Mouse (Mus musculus): ENCODE measurements at regions not wholly inside any gene's neighbourhood (a gene's known extent, or its start where the extent isn't known, plus 50 kb on each side); places are given as distances from the start of the nearest gene placed in this dataset.
A peak's percentile ranks its signal among the peaks of the same experiment; 100 is the strongest.

- no peak overlapping the region for H3K9ac ChIP-seq (ENCODE audit: low read length)
Observed at GRCm38 (mm10) chr3:137191009-137191408, 149.9 kb upstream of the Emcn start.

GRCm38 (mm10) chr3:137193873-137194272 is 147.0 kb upstream of the Emcn start:
- H3K4me2 ChIP-seq (ENCODE audit: low read depth, low read length) = no peak overlapping the region
- 62% methylated on average over 1 of the region's 1 CpGs for WGBS
- no peak for ATAC-seq (ENCODE audit: low read depth)

More at GRCm38 (mm10) chr3:137191009-137191408, 149.9 kb upstream of the Emcn start:
- Histone ChIP-seq H3K4me1 (replicated peaks; ENCODE audit: control insufficient read depth, insufficient read depth, low read length) (no peaks in the 10 kb centered on the region), H3K4me2 (ENCODE audit: low read depth, low read length) (no peak overlapping the region), H3K36me3 (ENCODE audit: control insufficient read depth, insufficient read depth, low read length) (no peaks in the 10 kb centered on the region), H3K27me3 (ENCODE audit: control insufficient read depth, insufficient read depth, low read depth, low read length) (no peaks in the 10 kb centered on the region), H3K4me3 (ENCODE audit: low read length) (no peak overlapping the region), H3K9me3 (ENCODE audit: control insufficient read depth, low read length) (no peaks in the 10 kb centered on the region), H3K27ac (ENCODE audit: low read length) (no peak overlapping the region)
- WGBS = 77% methylated on average over 4 of the region's 4 CpGs
- no peak for ATAC-seq (ENCODE audit: low read depth)

GRCm38 (mm10) chr3:137211667-137212066 is 129.2 kb upstream of the Emcn start:
- Histone ChIP-seq H3K27me3 (ENCODE audit: control insufficient read depth, insufficient read depth, low read depth, low read length) (no peaks in the 10 kb centered on the region), H3K9ac (ENCODE audit: low read length) (no peak overlapping the region), H3K4me2 (ENCODE audit: low read depth, low read length) (no peak overlapping the region), H3K36me3 (ENCODE audit: control insufficient read depth, insufficient read depth, low read length) (no peaks in the 10 kb centered on the region), H3K4me3 (ENCODE audit: low read length) (no peak overlapping the region), H3K9me3 (ENCODE audit: control insufficient read depth, low read length) (no peaks in the 10 kb centered on the region), H3K27ac (ENCODE audit: low read length) (no peak overlapping the region), H3K4me1 (replicated peaks; ENCODE audit: control insufficient read depth, insufficient read depth, low read length) (no peaks in the 10 kb centered on the region)
- 82% methylated on average over 3 of the region's 3 CpGs for WGBS
- ATAC-seq (ENCODE audit: low read depth) = no peak

More at GRCm38 (mm10) chr3:137193873-137194272, 147.0 kb upstream of the Emcn start:
- Histone ChIP-seq H3K4me3 (ENCODE audit: low read length) (no peak overlapping the region), H3K27me3 (ENCODE audit: control insufficient read depth, insufficient read depth, low read depth, low read length) (no peaks in the 10 kb centered on the region), H3K36me3 (ENCODE audit: control insufficient read depth, insufficient read depth, low read length) (no peaks in the 10 kb centered on the region), H3K27ac (ENCODE audit: low read length) (no peak overlapping the region), H3K9me3 (ENCODE audit: control insufficient read depth, low read length) (no peaks in the 10 kb centered on the region), H3K9ac (ENCODE audit: low read length) (no peak overlapping the region), H3K4me1 (replicated peaks; ENCODE audit: control insufficient read depth, insufficient read depth, low read length) (no peaks in the 10 kb centered on the region)

GRCm38 (mm10) chr3:137216036-137216435 is 124.8 kb upstream of the Emcn start:
- Histone ChIP-seq H3K9ac (ENCODE audit: low read length) (no peak overlapping the region), H3K36me3 (ENCODE audit: control insufficient read depth, insufficient read depth, low read length) (no peaks in the 10 kb centered on the region), H3K4me3 (ENCODE audit: low read length) (no peak overlapping the region), H3K4me2 (ENCODE audit: low read depth, low read length) (no peak overlapping the region), H3K9me3 (ENCODE audit: control insufficient read depth, low read length) (no peaks in the 10 kb centered on the region), H3K4me1 (replicated peaks; ENCODE audit: control insufficient read depth, insufficient read depth, low read length) (no peaks in the 10 kb centered on the region), H3K27ac (ENCODE audit: low read length) (no peak overlapping the region), H3K27me3 (ENCODE audit: control insufficient read depth, insufficient read depth, low read depth, low read length) (no peaks in the 10 kb centered on the region)
- whole genome bisulfite sequencing = 64% methylated on average over 1 of the region's 1 CpGs
- ATAC-seq (ENCODE audit: low read depth) = no peak

- ATAC-seq (ENCODE audit: low read depth) = 0 out of 2 replicates have a peak, but pooled peaks have one; percentile 34
- Histone ChIP-seq H3K27ac (ENCODE audit: low read length) (no peak overlapping the region), H3K4me1 (replicated peaks; ENCODE audit: control insufficient read depth, insufficient read depth, low read length) (no peaks in the 10 kb centered on the region), H3K9me3 (ENCODE audit: control insufficient read depth, low read length) (no peaks in the 10 kb centered on the region), H3K36me3 (ENCODE audit: control insufficient read depth, insufficient read depth, low read length) (no peaks in the 10 kb centered on the region), H3K4me3 (ENCODE audit: low read length) (no peak overlapping the region), H3K4me2 (ENCODE audit: low read depth, low read length) (no peak overlapping the region), H3K27me3 (ENCODE audit: control insufficient read depth, insufficient read depth, low read depth, low read length) (no peaks in the 10 kb centered on the region), H3K9ac (ENCODE audit: low read length) (no peak overlapping the region)
Observed at GRCm38 (mm10) chr3:137217245-137217644, 123.6 kb upstream of the Emcn start.

- Histone ChIP-seq H3K4me2 (ENCODE audit: low read depth, low read length) (no peak overlapping the region), H3K27me3 (ENCODE audit: control insufficient read depth, insufficient read depth, low read depth, low read length) (no peaks in the 10 kb centered on the region), H3K4me1 (replicated peaks; ENCODE audit: control insufficient read depth, insufficient read depth, low read length) (no peaks in the 10 kb centered on the region), H3K9ac (ENCODE audit: low read length) (no peak overlapping the region), H3K9me3 (ENCODE audit: control insufficient read depth, low read length) (no peaks in the 10 kb centered on the region), H3K4me3 (ENCODE audit: low read length) (no peak overlapping the region), H3K27ac (ENCODE audit: low read length) (no peak overlapping the region), H3K36me3 (ENCODE audit: control insufficient read depth, insufficient read depth, low read length) (no peaks in the 10 kb centered on the region)
- ATAC-seq (ENCODE audit: low read depth) = no peak
- WGBS = 89% methylated on average over 5 of the region's 5 CpGs
Observed at GRCm38 (mm10) chr3:137217926-137218325, 122.9 kb upstream of the Emcn start.

GRCm38 (mm10) chr3:137226151-137226550 is 114.7 kb upstream of the Emcn start:
- H3K4me1 ChIP-seq (replicated peaks; ENCODE audit: control insufficient read depth, insufficient read depth, low read length) = no peaks in the 10 kb centered on the region
- 68% methylated on average over 1 of the region's 1 CpGs for whole genome bisulfite sequencing
- no peak overlapping the region for H3K4me3 ChIP-seq (ENCODE audit: low read length)
- H3K27me3 ChIP-seq (ENCODE audit: control insufficient read depth, insufficient read depth, low read depth, low read length) = no peaks in the 10 kb centered on the region
- H3K9me3 ChIP-seq (ENCODE audit: control insufficient read depth, low read length) = no peaks in the 10 kb centered on the region
- no peak for ATAC-seq (ENCODE audit: low read depth)
- no peak overlapping the region for H3K27ac ChIP-seq (ENCODE audit: low read length)
- H3K36me3 ChIP-seq (ENCODE audit: control insufficient read depth, insufficient read depth, low read length) = no peaks in the 10 kb centered on the region
- no peak overlapping the region for H3K4me2 ChIP-seq (ENCODE audit: low read depth, low read length)
- no peak overlapping the region for H3K9ac ChIP-seq (ENCODE audit: low read length)

- ATAC-seq (ENCODE audit: low read depth) = peak; percentile 76
- 48% methylated on average over 5 of the region's 5 CpGs for WGBS
Observed at GRCm38 (mm10) chr3:137227122-137227838, 113.6 kb upstream of the Emcn start.

GRCm38 (mm10) chr3:137228416-137228815 is 112.5 kb upstream of the Emcn start:
- no peak overlapping the region for H3K9ac ChIP-seq (ENCODE audit: low read length)
- no peaks in the 10 kb centered on the region for H3K36me3 ChIP-seq (ENCODE audit: control insufficient read depth, insufficient read depth, low read length)
- ATAC-seq (ENCODE audit: low read depth) = no peak
- H3K4me3 ChIP-seq (ENCODE audit: low read length) = no peak overlapping the region
- no peaks in the 10 kb centered on the region for H3K9me3 ChIP-seq (ENCODE audit: control insufficient read depth, low read length)
- no peak overlapping the region for H3K4me2 ChIP-seq (ENCODE audit: low read depth, low read length)
- 70% methylated on average over 5 of the region's 5 CpGs for WGBS
- no peaks in the 10 kb centered on the region for H3K4me1 ChIP-seq (replicated peaks; ENCODE audit: control insufficient read depth, insufficient read depth, low read length)
- H3K27me3 ChIP-seq (ENCODE audit: control insufficient read depth, insufficient read depth, low read depth, low read length) = no peaks in the 10 kb centered on the region
- H3K27ac ChIP-seq (ENCODE audit: low read length) = no peak overlapping the region

More at GRCm38 (mm10) chr3:137227122-137227838, 113.6 kb upstream of the Emcn start:
- Histone ChIP-seq H3K9ac (ENCODE audit: low read length) (no peak overlapping the region), H3K4me3 (ENCODE audit: low read length) (no peak overlapping the region), H3K4me1 (replicated peaks; ENCODE audit: control insufficient read depth, insufficient read depth, low read length) (no peaks in the 10 kb centered on the region), H3K27me3 (ENCODE audit: control insufficient read depth, insufficient read depth, low read depth, low read length) (no peaks in the 10 kb centered on the region), H3K4me2 (ENCODE audit: low read depth, low read length) (no peak overlapping the region), H3K36me3 (ENCODE audit: control insufficient read depth, insufficient read depth, low read length) (no peaks in the 10 kb centered on the region), H3K9me3 (ENCODE audit: control insufficient read depth, low read length) (no peaks in the 10 kb centered on the region), H3K27ac (ENCODE audit: low read length) (0 out of 2 replicates have a peak overlapping the region, but pooled peaks have one; percentile 3)

All from lung, embryonic 16.5 days (tissue).